ENCODE assay signal across 13 mouse cellular contexts in the genomic region with DNA sequence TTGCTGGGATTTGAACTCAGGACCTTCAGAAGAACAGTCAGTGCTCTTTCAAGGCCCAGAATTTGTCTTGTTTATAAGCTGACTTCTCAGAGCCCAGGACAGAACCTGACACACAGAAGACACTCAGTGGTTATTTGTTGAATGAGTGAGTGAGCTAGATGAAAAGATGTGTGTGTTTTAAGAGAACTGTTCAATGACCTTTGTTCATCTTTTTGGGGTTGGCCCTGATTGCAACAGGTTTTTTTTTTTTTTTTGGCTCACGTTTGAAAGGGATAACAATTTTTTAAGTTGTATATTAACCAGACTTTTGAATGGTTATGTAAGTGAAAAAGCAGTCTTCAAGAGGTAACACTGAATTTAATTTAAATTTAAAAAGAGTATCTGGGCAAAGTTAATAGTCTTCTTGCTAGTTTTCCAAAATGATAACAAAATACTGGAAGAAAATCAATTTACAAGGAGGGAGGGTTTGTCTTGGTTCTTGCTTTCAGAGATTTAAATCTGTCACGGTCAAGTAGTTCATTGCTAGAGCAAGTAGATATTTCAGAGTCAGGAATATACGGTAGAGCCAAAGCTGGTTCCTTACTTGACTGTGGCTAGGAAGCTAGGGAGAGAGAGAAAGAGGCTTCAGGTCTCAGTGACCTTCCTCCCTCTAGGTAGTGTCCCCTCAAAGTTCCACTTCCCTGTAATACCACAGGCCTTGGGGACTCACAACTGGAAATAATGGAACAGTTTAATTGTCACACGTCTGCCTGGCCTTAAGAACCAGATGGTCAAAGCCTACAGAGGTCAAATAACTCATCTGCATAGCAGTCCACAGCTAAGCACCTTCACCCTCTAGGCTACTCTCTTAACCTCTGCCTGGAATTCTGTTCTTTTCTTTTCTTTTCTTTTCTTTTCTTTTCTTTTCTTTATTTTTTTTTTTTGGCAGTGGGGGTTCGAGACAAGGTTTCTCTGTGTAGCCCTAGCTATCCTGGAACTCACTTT.
"Had no signal": no experiment of that assay in that cellular context is flagged by ENCODE, and none has a peak within 500 bp of the region (broad histone marks: within the 10 kb centered on the region; RNA-seq: fewer than 3 reads in every experiment).

No protein-coding gene starts in this region.

- H3K36me3 ChIP-seq: limb, embryonic 13.5 days; midbrain, embryonic 13.5 days; neural tube, embryonic 15.5 days had no signal

- H3K9me3 ChIP-seq: limb, embryonic 13.5 days; midbrain, embryonic 13.5 days; neural tube, embryonic 15.5 days had no signal

- H3K27ac ChIP-seq: hindbrain, postnatal 0 days; limb, embryonic 13.5 days; midbrain, embryonic 13.5 days; neural tube, embryonic 15.5 days; stomach, postnatal 0 days had no signal

- ATAC-seq: hindbrain, postnatal 0 days; lung, postnatal 0 days; midbrain, embryonic 13.5 days had no signal

- H3K4me2 ChIP-seq: limb, embryonic 13.5 days; midbrain, embryonic 13.5 days; neural tube, embryonic 15.5 days had no signal

- DNase-seq: layer of hippocampus, adult 9-11 months; layer of hippocampus, postnatal 36 days; lung, adult 18-20 months; lung, postnatal 36 days; right cerebral cortex, adult 18-20 months; right cerebral cortex, postnatal 25 days; thymus, postnatal 4 days had no signal

- H3K27me3 ChIP-seq: limb, embryonic 13.5 days; midbrain, embryonic 13.5 days; neural tube, embryonic 15.5 days had no signal

- H3K4me1 ChIP-seq: neural tube, embryonic 15.5 days had no signal

- H3K9ac ChIP-seq: limb, embryonic 13.5 days; midbrain, embryonic 13.5 days; neural tube, embryonic 15.5 days had no signal

- H3K4me3 ChIP-seq: limb, embryonic 13.5 days; midbrain, embryonic 13.5 days; neural tube, embryonic 15.5 days had no signal
